Mouse (Mus musculus): Measurements from ENCODE around the gene Ssbp2. TPM values are rescaled to one million over a fixed set of nuclear protein-coding genes. Genes with fewer than 3 reads are reported as not detected.

Gene Ssbp2
- polyA plus RNA-seq, 1 experiment from 2014 or later = 204 TPM

GRCm38 (mm10) chr13:91541069-91541429, 81.0 kb downstream of the Ssbp2 start:
- Histone ChIP-seq H3K4me3 (replicated peaks; ENCODE audit: low read length) (no peak overlapping the region), H3K4me1 (replicated peaks; ENCODE audit: control insufficient read depth, insufficient read depth, low read length) (no peaks in the 10 kb centered on the region), H3K36me3 (replicated peaks; ENCODE audit: control insufficient read depth, insufficient read depth) (peaks cover 6% of the 10 kb centered on the region; the same call in 1 of the 2 replicates), H3K4me2 (replicated peaks) (no peak overlapping the region), H3K9ac (no peak overlapping the region), H3K27ac (no peak overlapping the region), H3K27me3 (ENCODE audit: control insufficient read depth, insufficient read depth, low read length) (no peaks in the 10 kb centered on the region), H3K9me3 (ENCODE audit: control insufficient read depth, low read length) (no peaks in the 10 kb centered on the region)
- 90% methylated on average over 6 of the region's 6 CpGs for WGBS
- ATAC-seq (ENCODE audit: low FRiP score) = no peak
- DNase-seq (ENCODE audit: low spot score) = no peak

- no peaks in the 10 kb centered on the region for H3K4me1 ChIP-seq (replicated peaks; ENCODE audit: control insufficient read depth, insufficient read depth, low read length)
- H3K4me2 ChIP-seq (replicated peaks) = no peak overlapping the region
- 67% methylated on average over 5 of the region's 5 CpGs for WGBS
- no peak overlapping the region for H3K9ac ChIP-seq
- no peak for DNase-seq (ENCODE audit: low spot score)
- peaks cover 6% of the 10 kb centered on the region; the same call in 1 of the 2 replicates for H3K36me3 ChIP-seq (replicated peaks; ENCODE audit: control insufficient read depth, insufficient read depth)
- H3K4me3 ChIP-seq (replicated peaks; ENCODE audit: low read length) = no peak overlapping the region
- H3K27ac ChIP-seq = no peak overlapping the region
- no peaks in the 10 kb centered on the region for H3K27me3 ChIP-seq (ENCODE audit: control insufficient read depth, insufficient read depth, low read length)
- no peak; the same call in 1 of the 2 replicates for ATAC-seq (ENCODE audit: low FRiP score)
- H3K9me3 ChIP-seq (ENCODE audit: control insufficient read depth, low read length) = no peaks in the 10 kb centered on the region
These were observed 83.5 kb downstream of the Ssbp2 start for GRCm38 (mm10) chr13:91543555-91543954.

GRCm38 (mm10) chr13:91564047-91564446, 104.0 kb downstream of the Ssbp2 start:
- Histone ChIP-seq H3K9ac (no peak overlapping the region), H3K4me2 (replicated peaks) (no peak overlapping the region), H3K36me3 (replicated peaks; ENCODE audit: control insufficient read depth, insufficient read depth) (peaks cover 8% of the 10 kb centered on the region; the same call in 1 of the 2 replicates), H3K27ac (no peak overlapping the region), H3K4me3 (replicated peaks; ENCODE audit: low read length) (no peak overlapping the region), H3K27me3 (ENCODE audit: control insufficient read depth, insufficient read depth, low read length) (no peaks in the 10 kb centered on the region), H3K9me3 (ENCODE audit: control insufficient read depth, low read length) (no peaks in the 10 kb centered on the region), H3K4me1 (replicated peaks; ENCODE audit: control insufficient read depth, insufficient read depth, low read length) (no peaks in the 10 kb centered on the region)
- ATAC-seq (ENCODE audit: low FRiP score) (no peak), DNase-seq (ENCODE audit: low spot score) (no peak)
- WGBS = 72% methylated on average over 6 of the region's 6 CpGs

GRCm38 (mm10) chr13:91564755-91565154, 104.7 kb downstream of the Ssbp2 start:
- H3K9ac ChIP-seq = no peak overlapping the region
- no peak overlapping the region for H3K4me3 ChIP-seq (replicated peaks; ENCODE audit: low read length)
- WGBS = 77% methylated on average over 6 of the region's 6 CpGs
- DNase-seq (ENCODE audit: low spot score) = no peak
- no peak for ATAC-seq (ENCODE audit: low FRiP score)
- H3K27me3 ChIP-seq (ENCODE audit: control insufficient read depth, insufficient read depth, low read length) = no peaks in the 10 kb centered on the region
- no peaks in the 10 kb centered on the region for H3K9me3 ChIP-seq (ENCODE audit: control insufficient read depth, low read length)
- no peak overlapping the region for H3K27ac ChIP-seq
- H3K36me3 ChIP-seq (replicated peaks; ENCODE audit: control insufficient read depth, insufficient read depth) = peaks cover 8% of the 10 kb centered on the region; the same call in 1 of the 2 replicates
- H3K4me2 ChIP-seq (replicated peaks) = no peak overlapping the region
- no peaks in the 10 kb centered on the region for H3K4me1 ChIP-seq (replicated peaks; ENCODE audit: control insufficient read depth, insufficient read depth, low read length)

- DNase-seq (ENCODE audit: low spot score) (no peak), ATAC-seq (ENCODE audit: low FRiP score) (no peak)
- H3K9ac ChIP-seq = no peak overlapping the region
- no peak overlapping the region for H3K4me2 ChIP-seq (replicated peaks)
- H3K9me3 ChIP-seq (ENCODE audit: control insufficient read depth, low read length) = no peaks in the 10 kb centered on the region
- no peak overlapping the region for H3K27ac ChIP-seq
- no peak overlapping the region for H3K4me3 ChIP-seq (replicated peaks; ENCODE audit: low read length)
- H3K27me3 ChIP-seq (ENCODE audit: control insufficient read depth, insufficient read depth, low read length) = no peaks in the 10 kb centered on the region
- H3K4me1 ChIP-seq (replicated peaks; ENCODE audit: control insufficient read depth, insufficient read depth, low read length) = no peaks in the 10 kb centered on the region
- H3K36me3 ChIP-seq (replicated peaks; ENCODE audit: control insufficient read depth, insufficient read depth) = no peaks in the 10 kb centered on the region
These were observed 121.4 kb downstream of the Ssbp2 start for GRCm38 (mm10) chr13:91581504-91581903.

- Histone ChIP-seq H3K4me3 (replicated peaks; ENCODE audit: low read length) (no peak overlapping the region), H3K4me1 (replicated peaks; ENCODE audit: control insufficient read depth, insufficient read depth, low read length) (no peaks in the 10 kb centered on the region), H3K36me3 (replicated peaks; ENCODE audit: control insufficient read depth, insufficient read depth) (no peaks in the 10 kb centered on the region), H3K9me3 (ENCODE audit: control insufficient read depth, low read length) (no peaks in the 10 kb centered on the region), H3K27ac (no peak overlapping the region), H3K9ac (no peak overlapping the region), H3K27me3 (ENCODE audit: control insufficient read depth, insufficient read depth, low read length) (no peaks in the 10 kb centered on the region), H3K4me2 (replicated peaks) (no peak overlapping the region)
- ATAC-seq (ENCODE audit: low FRiP score) (no peak), DNase-seq (ENCODE audit: low spot score) (no peak)
These were observed 122.1 kb downstream of the Ssbp2 start for GRCm38 (mm10) chr13:91582212-91582611.

GRCm38 (mm10) chr13:91586368-91586767, 126.3 kb downstream of the Ssbp2 start:
- Histone ChIP-seq H3K9me3 (ENCODE audit: control insufficient read depth, low read length) (no peaks in the 10 kb centered on the region), H3K36me3 (replicated peaks; ENCODE audit: control insufficient read depth, insufficient read depth) (no peaks in the 10 kb centered on the region), H3K4me3 (replicated peaks; ENCODE audit: low read length) (no peak overlapping the region), H3K9ac (no peak overlapping the region), H3K27me3 (ENCODE audit: control insufficient read depth, insufficient read depth, low read length) (no peaks in the 10 kb centered on the region), H3K27ac (no peak overlapping the region), H3K4me2 (replicated peaks) (no peak overlapping the region), H3K4me1 (replicated peaks; ENCODE audit: control insufficient read depth, insufficient read depth, low read length) (no peaks in the 10 kb centered on the region)
- DNase-seq (ENCODE audit: low spot score) (no peak), ATAC-seq (ENCODE audit: low FRiP score) (no peak)
- WGBS = 82% methylated on average over 5 of the region's 5 CpGs

GRCm38 (mm10) chr13:91588475-91588874, 128.4 kb downstream of the Ssbp2 start:
- Histone ChIP-seq H3K4me2 (replicated peaks) (no peak overlapping the region), H3K27ac (no peak overlapping the region), H3K27me3 (ENCODE audit: control insufficient read depth, insufficient read depth, low read length) (no peaks in the 10 kb centered on the region), H3K36me3 (replicated peaks; ENCODE audit: control insufficient read depth, insufficient read depth) (no peaks in the 10 kb centered on the region), H3K4me3 (replicated peaks; ENCODE audit: low read length) (no peak overlapping the region), H3K9me3 (ENCODE audit: control insufficient read depth, low read length) (no peaks in the 10 kb centered on the region), H3K9ac (no peak overlapping the region), H3K4me1 (replicated peaks; ENCODE audit: control insufficient read depth, insufficient read depth, low read length) (no peaks in the 10 kb centered on the region)
- ATAC-seq (ENCODE audit: low FRiP score) (no peak), DNase-seq (ENCODE audit: low spot score) (no peak)
- WGBS = 26% methylated on average over 2 of the region's 2 CpGs

GRCm38 (mm10) chr13:91591863-91592262, 131.8 kb downstream of the Ssbp2 start:
- WGBS = 48% methylated on average over 4 of the region's 4 CpGs
- Histone ChIP-seq H3K36me3 (replicated peaks; ENCODE audit: control insufficient read depth, insufficient read depth) (no peaks in the 10 kb centered on the region), H3K4me2 (replicated peaks) (no peak overlapping the region), H3K4me3 (replicated peaks; ENCODE audit: low read length) (no peak overlapping the region), H3K27ac (no peak overlapping the region), H3K9me3 (ENCODE audit: control insufficient read depth, low read length) (no peaks in the 10 kb centered on the region), H3K27me3 (ENCODE audit: control insufficient read depth, insufficient read depth, low read length) (no peaks in the 10 kb centered on the region), H3K9ac (no peak overlapping the region), H3K4me1 (replicated peaks; ENCODE audit: control insufficient read depth, insufficient read depth, low read length) (no peaks in the 10 kb centered on the region)
- peak; percentile 43; the same call in 1 of the 2 replicates for ATAC-seq (ENCODE audit: low FRiP score)
- DNase-seq (ENCODE audit: low spot score) = no peak

GRCm38 (mm10) chr13:91595284-91595683, 135.2 kb downstream of the Ssbp2 start:
- Histone ChIP-seq H3K36me3 (replicated peaks; ENCODE audit: control insufficient read depth, insufficient read depth) (no peaks in the 10 kb centered on the region), H3K4me1 (replicated peaks; ENCODE audit: control insufficient read depth, insufficient read depth, low read length) (no peaks in the 10 kb centered on the region), H3K9ac (no peak overlapping the region), H3K9me3 (ENCODE audit: control insufficient read depth, low read length) (no peaks in the 10 kb centered on the region), H3K4me2 (replicated peaks) (no peak overlapping the region), H3K27me3 (ENCODE audit: control insufficient read depth, insufficient read depth, low read length) (no peaks in the 10 kb centered on the region), H3K4me3 (replicated peaks; ENCODE audit: low read length) (no peak overlapping the region), H3K27ac (no peak overlapping the region)
- ATAC-seq (ENCODE audit: low FRiP score) = no peak
- 81% methylated on average over 1 of the region's 1 CpGs for whole genome bisulfite sequencing
- DNase-seq (ENCODE audit: low spot score) = no peak

All from hindbrain, embryonic 14.5 days (tissue).